Mouse (Mus musculus): ENCODE results near the gene Jag1. TPM values are rescaled to one million over a fixed set of nuclear protein-coding genes. Genes with fewer than 3 reads are reported as not detected.

The Jag1 gene
- polyA plus RNA-seq, 1 experiment from 2014 or later: 25.1 TPM

GRCm38 (mm10) chr2:137109321-137110213 lies 6.9 kb downstream of the Jag1 start:
- no peaks in the 10 kb centered on the region for H3K9me3 ChIP-seq (ENCODE audit: control insufficient read depth, low read length)
- peak; percentile 56 for DNase-seq (ENCODE audit: low spot score)
- H3K27me3 ChIP-seq (replicated peaks; ENCODE audit: control insufficient read depth, insufficient read depth, low read length): no peaks in the 10 kb centered on the region
- H3K4me1 ChIP-seq (ENCODE audit: control insufficient read depth, insufficient read depth, low read length): peaks cover 36% of the 10 kb centered on the region
- ATAC-seq (ENCODE audit: low read depth): no peak
- H3K4me3 ChIP-seq (ENCODE audit: low read depth, low read length): no peak overlapping the region
- H3K4me2 ChIP-seq (ENCODE audit: low read depth, low read length): peak overlapping the region; percentile 16
- WGBS: 46% methylated on average over 14 of the region's 15 CpGs
- H3K27ac ChIP-seq (replicated peaks; ENCODE audit: low read depth, low read length): no peak overlapping the region
- H3K36me3 ChIP-seq (ENCODE audit: control insufficient read depth, insufficient read depth, low read length): peaks cover 20% of the 10 kb centered on the region
- no peak overlapping the region for H3K9ac ChIP-seq (ENCODE audit: low read depth, low read length)

GRCm38 (mm10) chr2:137107946-137108345 lies 8.5 kb downstream of the Jag1 start:
- ATAC-seq (ENCODE audit: low read depth) (peak; percentile 41; the same call in 1 of the 2 replicates), DNase-seq (ENCODE audit: low spot score) (peak; percentile 74)
- Histone ChIP-seq H3K4me1 (ENCODE audit: control insufficient read depth, insufficient read depth, low read length) (peaks cover 33% of the 10 kb centered on the region), H3K27ac (replicated peaks; ENCODE audit: low read depth, low read length) (0 out of 2 replicates have a peak overlapping the region, but pooled peaks have one; percentile 31), H3K27me3 (replicated peaks; ENCODE audit: control insufficient read depth, insufficient read depth, low read length) (no peaks in the 10 kb centered on the region), H3K4me3 (ENCODE audit: low read depth, low read length) (no peak overlapping the region), H3K36me3 (ENCODE audit: control insufficient read depth, insufficient read depth, low read length) (peaks cover 35% of the 10 kb centered on the region), H3K9me3 (ENCODE audit: control insufficient read depth, low read length) (no peaks in the 10 kb centered on the region), H3K9ac (ENCODE audit: low read depth, low read length) (no peak overlapping the region), H3K4me2 (ENCODE audit: low read depth, low read length) (peak overlapping the region; percentile 19)
- WGBS: 49% methylated on average over 8 of the region's 8 CpGs

GRCm38 (mm10) chr2:137107203-137107602 lies 9.2 kb downstream of the Jag1 start:
- 59% methylated on average over 4 of the region's 4 CpGs for WGBS
- Histone ChIP-seq H3K27me3 (replicated peaks; ENCODE audit: control insufficient read depth, insufficient read depth, low read length) (no peaks in the 10 kb centered on the region), H3K4me2 (ENCODE audit: low read depth, low read length) (no peak overlapping the region), H3K4me1 (ENCODE audit: control insufficient read depth, insufficient read depth, low read length) (peaks cover 25% of the 10 kb centered on the region), H3K9ac (ENCODE audit: low read depth, low read length) (no peak overlapping the region), H3K9me3 (ENCODE audit: control insufficient read depth, low read length) (no peaks in the 10 kb centered on the region), H3K36me3 (ENCODE audit: control insufficient read depth, insufficient read depth, low read length) (peaks cover 39% of the 10 kb centered on the region), H3K4me3 (ENCODE audit: low read depth, low read length) (no peak overlapping the region), H3K27ac (replicated peaks; ENCODE audit: low read depth, low read length) (no peak overlapping the region)
- DNase-seq (ENCODE audit: low spot score) (peak; percentile 60), ATAC-seq (ENCODE audit: low read depth) (peak; percentile 66; the same call in 1 of the 2 replicates)

- Histone ChIP-seq H3K4me3 (ENCODE audit: low read depth, low read length) (no peak overlapping the region), H3K36me3 (ENCODE audit: control insufficient read depth, insufficient read depth, low read length) (peaks cover 67% of the 10 kb centered on the region), H3K9me3 (ENCODE audit: control insufficient read depth, low read length) (no peaks in the 10 kb centered on the region), H3K4me2 (ENCODE audit: low read depth, low read length) (no peak overlapping the region), H3K27me3 (replicated peaks; ENCODE audit: control insufficient read depth, insufficient read depth, low read length) (no peaks in the 10 kb centered on the region), H3K9ac (ENCODE audit: low read depth, low read length) (no peak overlapping the region), H3K27ac (replicated peaks; ENCODE audit: low read depth, low read length) (no peak overlapping the region), H3K4me1 (ENCODE audit: control insufficient read depth, insufficient read depth, low read length) (peaks cover 3% of the 10 kb centered on the region; the same call in 1 of the 2 replicates)
- ATAC-seq (ENCODE audit: low read depth) (peak; percentile 78), DNase-seq (ENCODE audit: low spot score) (peak; percentile 81)
- 38% methylated on average over 5 of the region's 5 CpGs for WGBS
Measured at GRCm38 (mm10) chr2:137101074-137101473, 15.4 kb downstream of the Jag1 start.

- 37% methylated on average over 6 of the region's 6 CpGs for WGBS
- H3K27ac ChIP-seq (replicated peaks; ENCODE audit: low read depth, low read length): no peak overlapping the region
- no peak for DNase-seq (ENCODE audit: low spot score)
Measured at GRCm38 (mm10) chr2:137099211-137099734, 17.2 kb downstream of the Jag1 start.

GRCm38 (mm10) chr2:137098269-137099035 lies 18.0 kb downstream of the Jag1 start:
- DNase-seq (ENCODE audit: low spot score) (peak; percentile 76), ATAC-seq (ENCODE audit: low read depth) (peak; percentile 41)
- no peak overlapping the region for H3K4me3 ChIP-seq (ENCODE audit: low read depth, low read length)
- H3K9ac ChIP-seq (ENCODE audit: low read depth, low read length): no peak overlapping the region
- peaks cover 67% of the 10 kb centered on the region for H3K36me3 ChIP-seq (ENCODE audit: control insufficient read depth, insufficient read depth, low read length)
- no peaks in the 10 kb centered on the region for H3K27me3 ChIP-seq (replicated peaks; ENCODE audit: control insufficient read depth, insufficient read depth, low read length)
- WGBS: 44% methylated on average over 11 of the region's 11 CpGs
- H3K9me3 ChIP-seq (ENCODE audit: control insufficient read depth, low read length): no peaks in the 10 kb centered on the region
- H3K27ac ChIP-seq (replicated peaks; ENCODE audit: low read depth, low read length): 0 out of 2 replicates have a peak overlapping the region, but pooled peaks have one; percentile 0
- peaks cover 3% of the 10 kb centered on the region; the same call in 1 of the 2 replicates for H3K4me1 ChIP-seq (ENCODE audit: control insufficient read depth, insufficient read depth, low read length)
- no peak overlapping the region for H3K4me2 ChIP-seq (ENCODE audit: low read depth, low read length)

More at GRCm38 (mm10) chr2:137099211-137099734, 17.2 kb downstream of the Jag1 start:
- no peak for ATAC-seq (ENCODE audit: low read depth)
- peaks cover 3% of the 10 kb centered on the region; the same call in 1 of the 2 replicates for H3K4me1 ChIP-seq (ENCODE audit: control insufficient read depth, insufficient read depth, low read length)
- H3K9me3 ChIP-seq (ENCODE audit: control insufficient read depth, low read length): no peaks in the 10 kb centered on the region
- no peak overlapping the region for H3K9ac ChIP-seq (ENCODE audit: low read depth, low read length)
- H3K4me2 ChIP-seq (ENCODE audit: low read depth, low read length): no peak overlapping the region
- H3K36me3 ChIP-seq (ENCODE audit: control insufficient read depth, insufficient read depth, low read length): peaks cover 66% of the 10 kb centered on the region
- no peaks in the 10 kb centered on the region for H3K27me3 ChIP-seq (replicated peaks; ENCODE audit: control insufficient read depth, insufficient read depth, low read length)
- no peak overlapping the region for H3K4me3 ChIP-seq (ENCODE audit: low read depth, low read length)

- DNase-seq (ENCODE audit: low spot score) (no peak), ATAC-seq (ENCODE audit: low read depth) (no peak)
- H3K36me3 ChIP-seq (ENCODE audit: control insufficient read depth, insufficient read depth, low read length): peaks cover 71% of the 10 kb centered on the region
- no peak overlapping the region for H3K4me2 ChIP-seq (ENCODE audit: low read depth, low read length)
- peaks cover 3% of the 10 kb centered on the region; the same call in 1 of the 2 replicates for H3K4me1 ChIP-seq (ENCODE audit: control insufficient read depth, insufficient read depth, low read length)
- no peak overlapping the region for H3K9ac ChIP-seq (ENCODE audit: low read depth, low read length)
- 20% methylated on average over 1 of the region's 5 CpGs for WGBS
- no peak overlapping the region for H3K27ac ChIP-seq (replicated peaks; ENCODE audit: low read depth, low read length)
- no peak overlapping the region for H3K4me3 ChIP-seq (ENCODE audit: low read depth, low read length)
- H3K9me3 ChIP-seq (ENCODE audit: control insufficient read depth, low read length): no peaks in the 10 kb centered on the region
- H3K27me3 ChIP-seq (replicated peaks; ENCODE audit: control insufficient read depth, insufficient read depth, low read length): no peaks in the 10 kb centered on the region
Measured at GRCm38 (mm10) chr2:137096981-137097460, 19.4 kb downstream of the Jag1 start.

- no peak for ATAC-seq (ENCODE audit: low read depth)
- WGBS: 61% methylated on average over 8 of the region's 8 CpGs
Measured at GRCm38 (mm10) chr2:137094301-137094700, 22.1 kb downstream of the Jag1 start.

More at GRCm38 (mm10) chr2:137094301-137094700, 22.1 kb downstream of the Jag1 start:
- no peak for DNase-seq (ENCODE audit: low spot score)
- Histone ChIP-seq H3K4me1 (ENCODE audit: control insufficient read depth, insufficient read depth, low read length) (no peaks in the 10 kb centered on the region), H3K36me3 (ENCODE audit: control insufficient read depth, insufficient read depth, low read length) (peaks cover 75% of the 10 kb centered on the region), H3K9ac (ENCODE audit: low read depth, low read length) (no peak overlapping the region), H3K9me3 (ENCODE audit: control insufficient read depth, low read length) (no peaks in the 10 kb centered on the region), H3K4me2 (ENCODE audit: low read depth, low read length) (no peak overlapping the region), H3K27ac (replicated peaks; ENCODE audit: low read depth, low read length) (no peak overlapping the region), H3K4me3 (ENCODE audit: low read depth, low read length) (no peak overlapping the region), H3K27me3 (replicated peaks; ENCODE audit: control insufficient read depth, insufficient read depth, low read length) (no peaks in the 10 kb centered on the region)
